Comparison of ENCODE assay signal across 15 mouse cellular contexts in the genomic region with DNA sequence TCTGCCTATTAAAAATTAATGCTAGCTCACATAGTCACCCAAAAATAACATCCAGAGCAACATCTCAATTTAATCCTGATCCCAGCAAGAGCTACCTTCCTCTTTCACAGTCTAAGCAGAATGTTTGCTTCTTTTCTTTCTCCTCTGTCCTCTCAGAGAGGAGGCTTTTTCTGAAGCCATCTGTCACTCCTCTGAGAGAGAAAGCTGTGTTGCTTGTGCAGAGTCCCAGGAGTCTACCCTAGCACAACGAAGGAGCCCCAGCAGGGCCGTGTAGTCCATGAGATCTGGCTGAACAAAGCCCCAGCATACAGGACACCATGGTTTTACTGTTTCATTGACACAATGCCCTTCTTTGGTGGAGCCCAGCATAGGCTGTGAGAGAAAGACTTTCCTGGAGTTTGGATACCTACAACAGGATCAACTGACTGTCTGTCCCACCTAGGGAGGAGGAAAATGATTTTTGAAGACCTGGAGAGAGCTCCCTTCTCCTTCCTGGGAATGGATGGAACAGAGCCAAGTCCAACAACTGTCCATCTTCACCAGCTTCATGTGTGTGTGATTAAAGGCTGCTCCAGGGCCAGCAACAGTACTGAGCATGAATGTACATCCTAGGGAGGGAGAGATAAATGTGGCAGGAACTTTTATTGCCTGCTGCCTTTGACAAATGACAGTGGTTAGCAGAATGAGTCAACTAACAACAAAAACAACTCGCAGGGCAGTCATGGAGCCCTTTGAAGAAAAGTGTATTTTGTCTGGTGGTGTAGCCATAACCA.
DNase-seq lines count a peak whose midpoint lies in the region; ATAC-seq and TF ChIP-seq lines count a peak whose summit lies in the region.
"Had no signal": no experiment of that assay in that cellular context is flagged by ENCODE, and none has a peak within 500 bp of the region (broad histone marks: within the 10 kb centered on the region; RNA-seq: fewer than 3 reads in every experiment).

No protein-coding gene starts in this region.

- POLR2A ChIA-PET in Patski (lab: Charles Lee) = interaction anchor here (0.5 kb wide), 1 partner anchor 79 kb away, joined by 3 read pairs; no protein-coding TSS in a partner anchor

- ATAC-seq in kidney, embryonic 16.5 days (ENCODE audit: low FRiP score, low TSS enrichment) = 0 out of 2 replicates have a peak, but pooled peaks have one; percentile 51
- ATAC-seq in Patski = peak; percentile 2
- ATAC-seq in embryonic facial prominence, embryonic 12.5 days (ENCODE audit: insufficient number of reproducible peaks, insufficient read depth, low FRiP score, low TSS enrichment) = 0 out of 2 replicates have a peak, but pooled peaks have one; percentile 32
- ATAC-seq: liver, postnatal 0 days had no signal

- in situ Hi-C loops in Patski (cut with MboI; ENCODE audit: low pct_unique_long_range_greater_than_20kb) = no loop called here

- DNase-seq in cerebellum, adult 8-10 months = peak; percentile 35
- DNase-seq in cerebellum, postnatal 4 days (ENCODE audit: low spot score in 2 of 2) = no peak
- no peak for DNase-seq in kidney, adult 18-20 months
- DNase-seq in Patski (ENCODE audit: low read depth, low spot score) = no peak
- DNase-seq in embryo, embryonic 10 days (ENCODE audit: low spot score) = no peak
- no peak for DNase-seq in right cerebral cortex, postnatal 14 days
- DNase-seq: layer of hippocampus, adult 9-11 months; liver, postnatal 0 days; thymus, postnatal 25 days had no signal

- no peaks in the 10 kb centered on the region for H3K9me3 ChIP-seq in kidney, embryonic 16.5 days (ENCODE audit: low read length)
- no peaks in the 10 kb centered on the region for H3K9me3 ChIP-seq in embryonic facial prominence, embryonic 12.5 days
- H3K9me3 ChIP-seq: heart, embryonic 12.5 days; limb, embryonic 10.5 days; stomach, embryonic 15.5 days had no signal

- no peak overlapping the region for H3K4me2 ChIP-seq in kidney, embryonic 16.5 days (replicated peaks; ENCODE audit: low read depth, low read length)
- H3K4me2 ChIP-seq in embryonic facial prominence, embryonic 12.5 days (replicated peaks) = no peak overlapping the region
- H3K4me2 ChIP-seq: heart, embryonic 12.5 days; stomach, embryonic 15.5 days had no signal

- H3K4me1 ChIP-seq in kidney, embryonic 16.5 days (ENCODE audit: insufficient read depth, low read length) = peaks cover 13% of the 10 kb centered on the region; the same call in 1 of the 2 replicates
- H3K4me1 ChIP-seq in embryonic facial prominence, embryonic 12.5 days = no peaks in the 10 kb centered on the region
- H3K4me1 ChIP-seq: stomach, embryonic 15.5 days had no signal

- H3K36me3 ChIP-seq in kidney, embryonic 16.5 days (ENCODE audit: insufficient read depth, low read length) = no peaks in the 10 kb centered on the region
- H3K36me3 ChIP-seq in embryonic facial prominence, embryonic 12.5 days = no peaks in the 10 kb centered on the region
- H3K36me3 ChIP-seq: heart, embryonic 12.5 days; limb, embryonic 10.5 days; stomach, embryonic 15.5 days had no signal

- no peak overlapping the region for H3K9ac ChIP-seq in kidney, embryonic 16.5 days (replicated peaks; ENCODE audit: low read length)
- H3K9ac ChIP-seq in embryonic facial prominence, embryonic 12.5 days = no peak overlapping the region
- H3K9ac ChIP-seq: heart, embryonic 12.5 days; liver, postnatal 0 days; stomach, embryonic 15.5 days had no signal

- no peak for TF ChIP-seq CTCF in Patski (IDR thresholded peaks at IDR 0.05)

- no peak overlapping the region for H3K4me3 ChIP-seq in kidney, embryonic 16.5 days (ENCODE audit: low read length)
- H3K4me3 ChIP-seq in embryonic facial prominence, embryonic 12.5 days = no peak overlapping the region
- H3K4me3 ChIP-seq: heart, embryonic 12.5 days; limb, embryonic 10.5 days; megakaryocyte, embryonic 14.5 days; stomach, embryonic 15.5 days had no signal

- no peaks in the 10 kb centered on the region for H3K27me3 ChIP-seq in kidney, embryonic 16.5 days (ENCODE audit: insufficient read depth, low read length)
- H3K27me3 ChIP-seq in Patski = no peaks in the 10 kb centered on the region
- no peaks in the 10 kb centered on the region for H3K27me3 ChIP-seq in embryonic facial prominence, embryonic 12.5 days
- H3K27me3 ChIP-seq: stomach, embryonic 15.5 days had no signal

- peak overlapping the region; percentile 61 for H3K27ac ChIP-seq in kidney, embryonic 16.5 days (ENCODE audit: low read length)
- no peak overlapping the region for H3K27ac ChIP-seq in embryonic facial prominence, embryonic 12.5 days
- H3K27ac ChIP-seq: limb, embryonic 10.5 days; stomach, embryonic 15.5 days had no signal

- CTCF ChIA-PET in Patski (lab: Charles Lee) = interaction anchor here (1.0 kb wide), 1 partner anchor 196 kb away, joined by 3 read pairs; no protein-coding TSS in a partner anchor

- WGBS in kidney, embryonic 16.5 days = 20% methylated on average over 3 of the region's 3 CpGs
- 50% methylated on average over 3 of the region's 3 CpGs for WGBS in embryonic facial prominence, embryonic 12.5 days
